Mouse (Mus musculus): ENCODE measurements at regions not wholly inside any gene's neighbourhood (a gene's known extent, or its start where the extent isn't known, plus 50 kb on each side); places are given as distances from the start of the nearest gene placed in this dataset.

GRCm38 (mm10) chr12:107814926-107815325, 188.5 kb downstream of the Bcl11b start:
- Histone ChIP-seq H3K27me3 (ENCODE audit: control insufficient read depth, insufficient read depth, low read length) (no peaks in the 10 kb centered on the region), H3K27ac (replicated peaks in 1 of 2; ENCODE audit: control insufficient read depth in 1 of 2, insufficient read depth in 1 of 2, low read depth in 2 of 2, low read length in 2 of 2) (no peak overlapping the region), H3K9me3 (ENCODE audit: control insufficient read depth, low read length) (no peaks in the 10 kb centered on the region), H3K4me1 (ENCODE audit: control insufficient read depth in 2 of 2, insufficient read depth in 2 of 2, low read length in 2 of 2) (no peaks in the 10 kb centered on the region), H3K4me2 (ENCODE audit: low read length) (no peak overlapping the region), H3K9ac (ENCODE audit: low read length) (no peak overlapping the region), H3K36me3 (ENCODE audit: control insufficient read depth, insufficient read depth, low read length) (no peaks in the 10 kb centered on the region), H3K4me3 (ENCODE audit: control insufficient read depth in 1 of 2, insufficient read depth in 1 of 2, low read depth in 1 of 2, low read length in 2 of 2) (no peak overlapping the region)
- ATAC-seq (ENCODE audit: insufficient number of reproducible peaks, insufficient read depth, low FRiP score, low read depth), result no peak
- WGBS, result 64% methylated on average over 7 of the region's 7 CpGs

DNA sequence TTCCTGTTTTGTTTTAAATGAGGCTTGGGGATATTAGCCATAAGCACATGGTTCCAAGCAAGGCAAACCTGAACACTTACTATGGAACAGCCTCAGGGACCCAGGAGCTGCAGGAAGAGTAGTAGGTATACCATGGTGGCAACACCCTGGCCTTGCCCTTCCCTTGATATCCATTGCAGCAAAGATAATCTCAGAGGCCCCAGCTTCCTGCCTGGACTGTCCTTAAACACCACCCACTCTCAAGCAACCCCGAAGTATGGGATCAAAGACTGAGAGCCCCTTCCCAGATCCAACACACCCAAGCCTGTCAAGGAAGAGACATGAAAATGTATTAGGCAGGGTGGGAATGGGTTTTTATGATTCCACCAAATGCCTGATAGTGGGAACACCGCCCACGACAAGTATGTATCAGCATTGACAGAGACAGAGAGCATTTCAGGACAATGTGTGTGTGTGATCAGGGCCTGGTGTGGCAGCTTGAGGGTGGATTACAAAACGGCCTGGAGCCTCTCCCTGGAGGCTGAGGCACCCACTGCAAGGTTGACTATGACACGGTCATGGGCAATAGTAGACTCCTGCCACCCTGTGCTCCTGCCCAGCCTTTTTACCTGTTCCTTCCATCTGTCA, 179.5 kb downstream of the Bcl11b start:
- no peak overlapping the region for H3K4me3 ChIP-seq (ENCODE audit: control insufficient read depth in 1 of 2, insufficient read depth in 1 of 2, low read depth in 1 of 2, low read length in 2 of 2)
- 81% methylated on average over 5 of the region's 5 CpGs for WGBS
- no peak overlapping the region for H3K9ac ChIP-seq (ENCODE audit: low read length)
- no peaks in the 10 kb centered on the region for H3K36me3 ChIP-seq (ENCODE audit: control insufficient read depth, insufficient read depth, low read length)
- H3K4me1 ChIP-seq (ENCODE audit: control insufficient read depth in 2 of 2, insufficient read depth in 2 of 2, low read length in 2 of 2), result no peaks in the 10 kb centered on the region; a peak in 2 of 4 replicates
- H3K4me2 ChIP-seq (ENCODE audit: low read length), result no peak overlapping the region
- H3K27ac ChIP-seq (replicated peaks in 1 of 2; ENCODE audit: control insufficient read depth in 1 of 2, insufficient read depth in 1 of 2, low read depth in 2 of 2, low read length in 2 of 2), result no peak overlapping the region
- peaks cover 4% of the 10 kb centered on the region; the same call in 1 of the 2 replicates for H3K9me3 ChIP-seq (ENCODE audit: control insufficient read depth, low read length)
- H3K27me3 ChIP-seq (ENCODE audit: control insufficient read depth, insufficient read depth, low read length), result no peaks in the 10 kb centered on the region
- ATAC-seq (ENCODE audit: insufficient number of reproducible peaks, insufficient read depth, low FRiP score, low read depth), result no peak

DNA sequence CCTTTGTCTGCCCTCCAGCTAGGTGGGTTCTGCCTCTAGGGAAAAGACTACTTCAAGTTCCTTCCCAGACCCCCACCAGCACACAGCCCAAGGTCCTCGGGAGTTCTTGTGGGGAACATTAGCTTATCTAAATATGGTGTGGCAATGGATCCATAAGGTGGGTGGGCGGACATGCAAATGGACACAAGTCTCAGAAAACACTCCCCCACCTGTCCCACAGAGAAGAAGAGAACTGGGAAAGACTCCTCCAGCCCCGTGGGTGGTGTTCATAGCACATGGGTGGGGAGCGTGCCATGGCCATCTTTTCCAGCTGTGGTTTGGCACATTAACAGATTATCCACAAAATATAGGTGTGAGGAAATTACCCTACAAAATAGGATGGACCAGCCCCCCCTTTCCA, 177.5 kb downstream of the Bcl11b start:
- Histone ChIP-seq H3K27me3 (ENCODE audit: control insufficient read depth, insufficient read depth, low read length) (no peaks in the 10 kb centered on the region), H3K9ac (ENCODE audit: low read length) (no peak overlapping the region), H3K36me3 (ENCODE audit: control insufficient read depth, insufficient read depth, low read length) (no peaks in the 10 kb centered on the region), H3K4me3 (ENCODE audit: control insufficient read depth in 1 of 2, insufficient read depth in 1 of 2, low read depth in 1 of 2, low read length in 2 of 2) (no peak overlapping the region), H3K4me1 (ENCODE audit: control insufficient read depth in 2 of 2, insufficient read depth in 2 of 2, low read length in 2 of 2) (no peaks in the 10 kb centered on the region; a peak in 2 of 4 replicates), H3K4me2 (ENCODE audit: low read length) (no peak overlapping the region), H3K9me3 (ENCODE audit: control insufficient read depth, low read length) (peaks cover 4% of the 10 kb centered on the region; the same call in 1 of the 2 replicates), H3K27ac (replicated peaks in 1 of 2; ENCODE audit: control insufficient read depth in 1 of 2, insufficient read depth in 1 of 2, low read depth in 2 of 2, low read length in 2 of 2) (no peak overlapping the region)
- 87% methylated on average over 4 of the region's 4 CpGs for WGBS
- no peak for ATAC-seq (ENCODE audit: insufficient number of reproducible peaks, insufficient read depth, low FRiP score, low read depth)

DNA sequence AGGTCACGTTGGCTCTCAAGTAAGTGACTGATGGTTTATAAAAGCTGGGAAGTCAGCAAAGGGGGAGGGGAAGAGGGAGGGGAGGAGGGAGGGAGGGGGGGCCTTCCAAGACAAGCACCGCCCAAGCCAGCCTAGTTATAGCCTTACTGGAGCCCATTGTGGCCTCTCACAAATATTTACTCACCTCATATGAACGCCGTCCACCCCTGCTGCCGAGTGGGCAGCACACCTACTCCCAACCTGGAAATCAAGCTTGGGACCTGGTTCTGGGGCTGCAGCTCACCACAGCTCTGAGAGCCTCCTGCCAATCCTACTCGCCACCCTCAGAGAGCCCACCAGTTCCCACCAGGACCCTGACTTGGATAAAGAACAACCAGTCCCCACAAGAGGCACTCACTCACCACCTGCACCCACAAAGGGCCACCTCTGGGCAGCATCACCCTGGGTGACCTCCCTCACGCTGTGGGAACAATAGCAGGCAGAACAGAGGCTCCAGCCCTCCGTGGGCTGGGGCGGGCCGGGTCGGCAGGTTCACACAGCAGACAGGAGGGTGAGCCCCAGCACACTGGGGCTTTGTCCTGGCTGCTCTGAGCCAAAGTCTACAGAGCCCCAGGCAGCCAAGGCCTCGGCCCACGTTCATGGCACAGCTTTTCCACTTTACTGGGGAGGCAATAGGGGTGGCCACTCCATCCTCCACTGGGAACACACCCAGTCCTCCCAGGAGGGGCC, 171.8 kb downstream of the Bcl11b start:
- Histone ChIP-seq H3K27me3 (ENCODE audit: control insufficient read depth, insufficient read depth, low read length) (no peaks in the 10 kb centered on the region), H3K4me3 (ENCODE audit: control insufficient read depth in 1 of 2, insufficient read depth in 1 of 2, low read depth in 1 of 2, low read length in 2 of 2) (no peak overlapping the region), H3K4me2 (ENCODE audit: low read length) (no peak overlapping the region), H3K36me3 (ENCODE audit: control insufficient read depth, insufficient read depth, low read length) (no peaks in the 10 kb centered on the region), H3K27ac (replicated peaks in 1 of 2; ENCODE audit: control insufficient read depth in 1 of 2, insufficient read depth in 1 of 2, low read depth in 2 of 2, low read length in 2 of 2) (no peak overlapping the region), H3K9ac (ENCODE audit: low read length) (no peak overlapping the region), H3K9me3 (ENCODE audit: control insufficient read depth, low read length) (no peaks in the 10 kb centered on the region), H3K4me1 (ENCODE audit: control insufficient read depth in 2 of 2, insufficient read depth in 2 of 2, low read length in 2 of 2) (no peaks in the 10 kb centered on the region; a peak in 1 of 4 replicates)
- WGBS, result 50% methylated on average over 13 of the region's 13 CpGs
- ATAC-seq (ENCODE audit: insufficient number of reproducible peaks, insufficient read depth, low FRiP score, low read depth), result no peak

DNA sequence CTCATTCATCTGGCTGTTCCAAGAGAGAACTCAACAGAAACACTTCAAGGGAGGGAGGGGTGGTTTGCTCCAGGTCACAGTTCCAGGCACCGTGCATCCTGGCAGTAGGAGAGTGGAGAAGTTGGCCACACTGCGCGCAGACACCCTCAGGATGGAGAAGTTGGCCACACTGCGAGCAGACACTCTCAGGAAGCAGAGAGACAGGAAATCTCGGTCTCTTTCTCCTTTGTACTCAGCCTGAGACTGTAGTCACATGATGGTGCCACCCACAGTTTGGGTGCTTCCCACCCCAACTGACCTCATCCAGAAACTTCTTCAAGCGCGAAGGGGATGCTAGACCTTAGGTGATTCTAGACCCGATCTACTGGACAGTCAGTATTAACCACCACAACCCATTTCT, 170.4 kb downstream of the Bcl11b start:
- Histone ChIP-seq H3K4me2 (ENCODE audit: low read length) (no peak overlapping the region), H3K36me3 (ENCODE audit: control insufficient read depth, insufficient read depth, low read length) (no peaks in the 10 kb centered on the region), H3K9ac (ENCODE audit: low read length) (no peak overlapping the region), H3K9me3 (ENCODE audit: control insufficient read depth, low read length) (no peaks in the 10 kb centered on the region), H3K27ac (replicated peaks in 1 of 2; ENCODE audit: control insufficient read depth in 1 of 2, insufficient read depth in 1 of 2, low read depth in 2 of 2, low read length in 2 of 2) (no peak overlapping the region), H3K27me3 (ENCODE audit: control insufficient read depth, insufficient read depth, low read length) (no peaks in the 10 kb centered on the region), H3K4me1 (ENCODE audit: control insufficient read depth in 2 of 2, insufficient read depth in 2 of 2, low read length in 2 of 2) (no peaks in the 10 kb centered on the region; a peak in 1 of 4 replicates), H3K4me3 (ENCODE audit: control insufficient read depth in 1 of 2, insufficient read depth in 1 of 2, low read depth in 1 of 2, low read length in 2 of 2) (no peak overlapping the region)
- WGBS, result 91% methylated on average over 8 of the region's 8 CpGs
- ATAC-seq (ENCODE audit: insufficient number of reproducible peaks, insufficient read depth, low FRiP score, low read depth), result no peak

GRCm38 (mm10) chr12:107834512-107834911, 168.9 kb downstream of the Bcl11b start:
- Histone ChIP-seq H3K9me3 (ENCODE audit: control insufficient read depth, low read length) (no peaks in the 10 kb centered on the region), H3K4me2 (ENCODE audit: low read length) (no peak overlapping the region), H3K4me3 (ENCODE audit: control insufficient read depth in 1 of 2, insufficient read depth in 1 of 2, low read depth in 1 of 2, low read length in 2 of 2) (no peak overlapping the region), H3K27me3 (ENCODE audit: control insufficient read depth, insufficient read depth, low read length) (no peaks in the 10 kb centered on the region), H3K9ac (ENCODE audit: low read length) (no peak overlapping the region), H3K4me1 (ENCODE audit: control insufficient read depth in 2 of 2, insufficient read depth in 2 of 2, low read length in 2 of 2) (no peaks in the 10 kb centered on the region; a peak in 1 of 4 replicates), H3K27ac (replicated peaks in 1 of 2; ENCODE audit: control insufficient read depth in 1 of 2, insufficient read depth in 1 of 2, low read depth in 2 of 2, low read length in 2 of 2) (no peak overlapping the region), H3K36me3 (ENCODE audit: control insufficient read depth, insufficient read depth, low read length) (no peaks in the 10 kb centered on the region)
- WGBS, result 77% methylated on average over 5 of the region's 5 CpGs
- no peak for ATAC-seq (ENCODE audit: insufficient number of reproducible peaks, insufficient read depth, low FRiP score, low read depth)

DNA sequence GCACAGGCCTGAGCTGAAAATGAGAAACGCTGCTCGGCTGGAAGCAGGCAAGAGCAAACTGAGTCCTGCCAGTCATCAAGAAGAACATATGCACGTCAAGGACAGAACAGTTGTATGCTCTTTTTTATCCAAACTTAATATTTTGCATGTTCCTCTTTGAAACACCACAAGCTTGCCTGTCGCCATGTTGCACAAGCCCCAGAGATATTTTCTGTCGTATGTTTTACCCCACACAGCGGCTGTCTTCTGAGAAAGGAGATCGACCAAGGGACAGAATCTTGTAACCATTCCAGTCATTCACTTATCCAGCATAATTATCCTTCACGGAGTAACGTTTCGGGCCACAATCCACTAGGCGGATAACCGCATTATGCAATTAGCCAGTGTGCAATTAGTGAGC, 165.7 kb downstream of the Bcl11b start:
- WGBS, result 88% methylated on average over 12 of the region's 12 CpGs
- Histone ChIP-seq H3K9ac (ENCODE audit: low read length) (no peak overlapping the region), H3K9me3 (ENCODE audit: control insufficient read depth, low read length) (no peaks in the 10 kb centered on the region), H3K27ac (replicated peaks in 1 of 2; ENCODE audit: control insufficient read depth in 1 of 2, insufficient read depth in 1 of 2, low read depth in 2 of 2, low read length in 2 of 2) (no peak overlapping the region), H3K27me3 (ENCODE audit: control insufficient read depth, insufficient read depth, low read length) (no peaks in the 10 kb centered on the region), H3K4me1 (ENCODE audit: control insufficient read depth in 2 of 2, insufficient read depth in 2 of 2, low read length in 2 of 2) (no peaks in the 10 kb centered on the region), H3K36me3 (ENCODE audit: control insufficient read depth, insufficient read depth, low read length) (no peaks in the 10 kb centered on the region), H3K4me2 (ENCODE audit: low read length) (no peak overlapping the region), H3K4me3 (ENCODE audit: control insufficient read depth in 1 of 2, insufficient read depth in 1 of 2, low read depth in 1 of 2, low read length in 2 of 2) (no peak overlapping the region)
- ATAC-seq (ENCODE audit: insufficient number of reproducible peaks, insufficient read depth, low FRiP score, low read depth), result no peak

All from heart, embryonic 14.5 days (tissue).